Mouse (Mus musculus) cerebellum, postnatal 25 days (tissue): ENCODE measurements around the gene Trp53rka.

ENCODE experiments used
- DNase-seq, 2 experiments: peaks; one replicate each; pipeline ENCODE4 v3.0.0; 2021; ENCODE audit warnings: mixed read lengths in 2 of 2

The Trp53rka gene

DNA sequence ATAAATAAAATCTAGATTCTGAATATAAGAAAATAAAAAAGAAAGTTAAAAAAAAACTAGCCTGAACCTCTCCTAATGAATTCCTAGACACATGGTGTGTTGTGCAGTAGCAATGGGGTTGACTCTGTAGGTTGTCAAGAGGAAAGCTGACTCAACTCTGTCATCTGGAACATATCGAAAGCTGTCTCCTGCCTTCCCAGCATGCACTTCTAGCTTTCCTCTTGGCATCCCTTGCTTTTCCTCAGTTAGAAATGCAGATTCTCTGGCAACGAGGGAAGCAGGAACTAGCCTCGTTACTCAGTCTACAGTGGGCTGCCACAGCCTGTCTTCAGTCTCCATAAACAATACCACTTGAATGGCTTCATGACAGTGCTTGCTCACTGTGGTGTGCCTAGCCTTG is 7.3 kb downstream of the Trp53rka start:
- no peak for DNase-seq

DNA sequence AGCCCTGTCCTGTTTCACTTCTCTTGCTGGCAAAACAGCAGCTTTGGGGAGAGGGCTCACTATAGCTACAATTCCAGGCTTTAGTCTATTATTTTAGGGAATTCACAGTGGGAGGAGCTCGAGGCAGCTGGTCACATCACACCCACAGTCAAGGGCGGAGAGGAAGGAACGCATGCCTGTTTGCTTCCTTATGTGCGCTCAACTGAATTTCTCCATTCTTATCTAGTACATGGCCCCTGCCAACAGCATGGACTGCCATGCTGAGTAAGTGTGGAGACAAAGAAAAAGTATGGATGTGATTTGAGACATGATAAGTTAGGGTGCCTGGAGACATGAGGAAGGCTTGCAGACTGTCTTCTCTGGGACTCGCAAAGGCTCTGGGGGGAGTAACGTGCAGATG is 9.0 kb downstream of the Trp53rka start:
- DNase-seq, result no peak

DNA sequence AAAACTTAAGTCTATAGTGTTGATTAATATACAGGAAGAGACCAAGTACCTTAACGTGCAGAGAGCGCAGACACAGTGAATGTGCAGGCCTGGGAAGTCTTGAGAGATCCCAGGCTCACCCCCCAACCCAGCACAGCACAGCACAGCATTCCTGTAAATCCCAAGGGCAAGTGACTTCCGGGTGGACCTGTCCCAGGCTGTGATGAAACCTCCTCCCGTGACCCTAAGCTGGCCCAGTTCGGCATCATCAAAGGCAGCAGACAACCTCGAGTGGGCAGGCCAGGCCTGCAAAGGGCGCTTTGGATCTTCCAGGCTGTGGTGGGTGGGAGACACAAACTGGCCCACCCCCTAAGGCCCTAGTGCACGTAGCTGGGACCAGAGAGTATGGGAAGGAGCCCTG is 11.1 kb downstream of the Trp53rka start:
- DNase-seq, result no peak

DNA sequence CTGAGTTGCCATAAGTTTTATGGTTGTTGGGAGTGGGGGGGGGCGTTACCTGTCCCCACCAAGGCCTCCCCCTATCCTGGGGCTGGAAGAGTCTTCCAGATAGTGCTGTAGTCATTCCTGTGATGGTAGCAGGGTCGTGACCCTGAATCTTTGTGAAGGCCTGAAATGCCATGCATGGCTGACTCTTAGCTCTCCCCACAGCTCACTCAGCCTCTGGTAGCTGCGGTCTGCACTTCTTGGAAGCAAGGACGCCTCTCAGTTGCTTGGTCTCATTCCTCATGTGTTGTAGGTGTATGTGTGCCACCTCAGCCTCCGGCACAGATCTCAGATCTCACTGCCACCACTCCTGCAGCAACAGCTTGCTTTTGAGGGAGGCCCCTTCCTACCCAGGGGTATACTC is 17.3 kb downstream of the Trp53rka start:
- no peak for DNase-seq

DNA sequence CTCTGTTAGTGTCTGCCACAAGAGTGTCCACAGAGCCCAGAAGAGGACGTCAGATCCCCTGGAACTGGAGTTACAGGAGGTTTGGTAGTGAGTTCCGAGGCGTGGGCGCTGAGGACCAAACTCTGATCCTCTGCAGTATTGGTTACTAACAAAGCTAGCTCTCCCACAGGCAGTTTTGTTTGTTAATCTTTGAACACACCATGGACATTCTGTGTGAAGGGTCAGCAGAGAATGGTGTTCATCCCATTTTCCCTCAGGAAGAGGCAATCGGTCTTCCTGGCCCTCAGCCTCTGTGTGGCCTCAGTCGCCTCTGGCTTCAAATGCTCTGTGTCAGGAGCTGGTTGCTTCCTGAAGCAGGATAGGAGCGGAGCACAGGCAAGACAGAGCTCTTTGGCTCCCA is 17.7 kb downstream of the Trp53rka start:
- DNase-seq, result no peak

DNA sequence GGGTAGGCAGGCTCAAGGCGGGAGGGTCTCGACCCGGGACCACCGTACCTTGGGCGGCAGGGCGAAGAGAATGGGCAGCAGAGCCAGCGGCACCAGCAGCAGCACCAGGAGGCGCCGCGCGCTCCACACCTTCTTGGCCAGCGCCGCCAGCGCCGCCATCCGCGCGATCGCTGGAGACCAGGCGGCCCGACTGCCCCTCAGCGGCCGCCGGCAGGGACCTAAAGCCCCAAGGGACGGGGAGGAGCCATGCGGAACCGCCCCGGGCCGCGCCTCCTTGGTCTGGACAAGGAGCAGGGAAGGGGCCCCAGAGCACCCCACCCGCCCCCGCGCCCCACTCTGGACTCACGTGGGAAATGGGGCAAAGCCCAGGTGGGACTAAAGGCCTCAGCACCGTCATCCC is 20.1 kb downstream of the Trp53rka start, which contains the start of gene Slc13a3:
Gene Slc13a3 (minus strand): TSS at position 228 of the 400 bp plus-strand sequence.
- DNase-seq, result no peak

DNA sequence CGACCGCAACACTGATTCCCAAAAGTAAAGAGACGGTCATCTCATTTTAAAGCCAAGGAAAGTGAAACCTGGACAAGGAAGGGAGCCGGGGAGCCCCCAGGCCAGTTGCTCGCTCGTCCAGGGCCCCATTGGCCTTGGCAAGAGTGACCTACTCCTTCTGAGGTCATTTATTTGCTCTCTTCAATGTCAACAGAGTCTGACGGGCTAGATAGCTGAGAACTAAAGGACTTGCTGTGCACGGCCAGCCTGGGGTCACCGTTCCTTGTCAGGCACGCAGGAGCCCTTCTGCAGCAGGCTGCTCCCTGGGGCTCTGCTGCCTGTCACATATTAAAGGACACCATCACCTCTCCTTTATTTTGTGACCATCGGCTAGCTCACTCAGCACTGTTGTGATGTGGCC is 21.2 kb downstream of the Trp53rka start:
- no peak for DNase-seq

DNA sequence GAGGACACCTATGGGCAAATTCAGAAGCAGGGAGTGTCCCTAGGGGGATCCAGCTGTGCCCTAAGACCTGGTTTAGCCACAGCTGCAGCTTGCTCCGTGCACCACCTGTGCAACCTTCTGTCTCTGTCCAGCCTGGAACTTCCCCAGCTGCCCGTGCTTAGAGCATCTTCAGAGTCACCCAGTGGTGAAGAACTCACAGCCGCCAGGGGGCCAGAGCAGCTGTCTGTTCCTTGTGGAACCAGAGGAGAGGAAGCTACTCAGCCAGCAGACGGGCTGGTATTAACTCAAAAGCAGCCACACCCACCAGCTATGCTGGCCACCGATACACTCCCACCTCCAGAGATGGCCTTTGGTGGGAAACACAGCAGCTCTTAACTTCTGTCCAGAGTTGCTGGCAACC is 23.0 kb downstream of the Trp53rka start:
- DNase-seq, result no peak

DNA sequence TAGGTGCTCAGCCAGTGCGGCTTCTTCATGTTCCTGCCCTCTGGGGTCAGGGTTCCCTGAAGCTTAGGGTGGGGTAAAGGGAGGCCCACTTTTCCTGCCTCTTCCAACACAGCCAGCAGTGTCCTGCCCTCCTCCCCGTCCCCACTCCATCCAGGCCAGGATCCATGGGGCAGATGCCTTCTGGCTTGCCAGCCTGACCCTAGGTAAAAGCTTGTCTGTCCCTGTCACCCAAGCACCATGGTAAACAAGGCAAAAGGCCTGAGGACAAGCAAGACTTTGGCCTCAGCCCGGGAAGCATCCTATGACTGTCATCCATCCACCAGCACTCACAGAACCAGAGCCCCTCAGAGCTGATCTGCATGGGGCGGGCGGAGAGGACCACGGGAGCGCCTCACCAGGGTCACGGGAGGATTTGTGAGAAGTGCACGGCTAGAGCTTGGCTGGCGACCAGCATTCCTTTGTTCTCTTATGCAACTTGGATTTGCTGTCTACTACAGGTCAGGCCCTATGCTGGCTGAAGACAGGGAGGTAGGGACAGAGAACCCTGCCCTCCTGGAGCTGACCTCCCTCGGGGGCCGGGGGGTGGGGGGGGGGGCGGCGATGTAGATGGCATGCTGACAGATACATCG is 25.2 kb downstream of the Trp53rka start:
- no peak for DNase-seq

DNA sequence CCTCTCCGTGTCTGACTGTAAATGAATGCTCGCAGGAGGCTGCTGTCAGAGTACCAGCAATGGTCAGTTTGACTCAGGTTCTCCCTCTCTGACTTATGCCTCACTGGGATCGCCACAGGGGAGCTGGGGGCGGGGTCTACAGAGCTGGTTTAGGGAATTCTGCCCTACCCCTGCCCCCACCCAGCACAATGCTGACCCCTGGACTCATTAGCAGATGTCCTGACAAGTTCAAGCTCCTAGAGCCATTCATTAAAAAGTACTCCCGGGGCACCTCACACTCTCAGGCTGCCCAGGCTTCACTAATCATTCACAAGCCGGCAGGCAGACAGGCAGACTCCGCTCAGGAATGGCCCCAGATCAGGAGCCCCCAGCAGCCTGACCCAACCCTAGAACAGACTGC is 33.5 kb downstream of the Trp53rka start:
- DNase-seq, result no peak

DNA sequence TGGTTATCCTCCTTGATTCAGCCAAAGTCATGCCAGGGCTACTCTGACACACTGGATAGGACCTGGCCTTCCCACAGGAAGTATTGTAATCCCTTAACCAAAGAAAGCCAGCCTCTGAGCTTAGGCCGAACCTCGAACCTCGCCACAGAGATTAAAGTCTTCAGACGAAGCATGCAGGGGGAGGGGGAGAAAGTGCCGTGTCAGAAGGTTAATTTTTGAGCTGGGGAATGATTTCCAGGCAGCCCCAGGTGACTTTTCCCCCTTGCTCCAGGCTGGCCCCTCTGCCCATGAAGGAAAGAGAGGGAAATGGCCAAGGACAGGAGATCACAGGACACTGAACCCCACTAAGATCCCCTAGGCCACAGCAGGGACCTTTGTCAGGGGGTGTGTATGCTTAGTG is 34.9 kb downstream of the Trp53rka start:
- DNase-seq, result no peak

DNA sequence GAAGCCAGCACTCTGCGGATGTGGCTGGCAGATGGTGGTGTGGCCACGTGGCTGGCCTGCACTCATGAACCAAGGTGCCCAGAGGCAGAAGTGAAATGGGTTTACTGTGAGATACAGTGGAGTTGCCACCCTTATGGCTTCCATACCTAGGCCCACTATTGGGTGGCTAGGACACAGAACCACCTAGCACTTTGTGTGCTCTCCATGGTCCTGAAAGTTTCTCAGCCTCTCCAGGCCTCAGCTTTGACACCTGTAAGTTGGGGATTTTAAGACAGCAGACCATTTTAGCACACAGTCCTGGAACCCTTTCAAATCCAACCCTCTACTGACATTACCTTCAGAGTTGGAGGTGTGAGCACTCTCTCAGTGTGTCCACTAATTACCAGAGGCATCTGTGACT is 36.4 kb downstream of the Trp53rka start:
- DNase-seq, result no peak

DNA sequence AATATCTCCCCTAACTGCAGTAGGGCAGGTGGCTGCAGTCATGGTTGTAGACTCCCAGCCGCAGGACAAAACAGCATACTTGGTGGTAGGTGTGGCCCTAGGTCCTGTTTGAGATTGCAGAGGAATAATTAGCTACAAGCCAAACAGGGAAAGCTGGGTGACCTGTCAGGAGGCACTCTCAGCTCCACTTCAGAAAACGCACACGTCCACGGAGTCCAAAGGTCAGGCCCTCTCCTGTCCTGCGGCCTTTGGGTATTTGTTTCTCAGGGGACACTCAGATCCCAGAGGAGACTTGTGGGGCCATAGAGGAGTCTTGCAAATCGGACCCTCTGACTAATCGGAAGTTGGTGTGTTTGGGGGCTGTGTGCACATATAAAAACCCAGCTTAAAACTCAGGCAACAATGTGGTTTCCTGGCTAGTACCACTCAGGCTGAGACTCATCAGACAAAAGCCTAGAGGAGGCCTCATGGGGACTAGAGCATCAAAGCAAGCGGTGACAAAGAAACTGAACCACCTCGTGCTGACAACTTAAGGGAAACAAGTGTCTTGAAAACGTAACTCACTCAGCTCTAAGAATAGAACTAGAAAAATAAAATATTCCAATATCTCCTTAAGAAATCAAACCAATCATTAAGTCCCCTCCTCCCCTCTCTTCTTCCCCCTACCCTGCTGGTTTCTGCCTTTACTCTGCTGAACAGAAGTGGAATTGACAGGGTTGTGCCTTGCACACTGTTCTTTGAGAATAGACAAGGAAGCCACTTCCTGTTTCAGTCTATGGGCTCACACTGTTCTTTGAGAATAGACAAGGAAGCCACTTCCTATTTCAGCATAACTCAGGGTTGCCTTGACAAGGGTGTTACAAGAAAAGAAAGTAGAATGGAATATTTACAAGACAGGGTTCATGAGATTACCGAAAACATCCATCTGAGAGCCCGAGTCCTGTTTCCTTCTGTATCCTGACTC is 40.1 kb downstream of the Trp53rka start:
- DNase-seq, result no peak

DNA sequence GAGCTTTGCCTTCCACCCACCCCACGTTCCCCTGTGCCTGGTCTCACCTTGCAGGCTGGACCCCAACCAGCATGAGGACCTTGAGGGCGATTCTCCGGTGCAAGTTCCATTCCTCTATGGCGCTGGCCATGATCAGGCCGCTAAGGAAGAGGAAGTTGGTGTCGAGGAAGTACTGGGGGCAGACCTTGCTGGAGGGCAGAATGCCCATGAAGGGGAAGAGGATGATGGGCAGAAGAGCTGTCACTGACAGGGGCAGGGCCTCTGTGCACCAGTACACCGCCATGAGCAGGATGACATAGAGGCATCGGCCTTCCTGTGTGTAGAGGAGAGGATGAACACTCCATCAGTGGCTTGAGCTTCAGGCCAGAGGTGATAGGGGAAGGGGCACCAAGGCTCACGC is 44.6 kb downstream of the Trp53rka start:
- no peak for DNase-seq

DNA sequence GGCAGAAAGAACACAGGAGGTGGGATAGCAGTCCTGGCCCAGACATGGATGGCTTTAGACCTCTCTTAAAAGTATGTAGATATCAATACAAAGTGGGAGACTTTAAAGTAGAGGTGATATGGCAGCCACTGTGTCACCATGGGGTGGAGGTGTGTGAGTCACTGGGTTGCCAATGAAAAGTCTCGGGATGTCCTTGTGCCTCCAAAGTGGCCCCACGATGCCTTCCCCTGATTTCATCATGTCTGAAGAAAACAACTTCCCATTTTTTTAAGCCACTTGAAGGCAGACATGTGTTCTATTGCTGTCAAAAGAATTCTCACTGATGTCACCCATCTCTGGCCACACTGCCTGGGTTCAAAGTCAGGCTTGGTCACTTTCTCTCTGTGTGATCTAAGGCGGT is 48.3 kb downstream of the Trp53rka start:
- no peak for DNase-seq

DNA sequence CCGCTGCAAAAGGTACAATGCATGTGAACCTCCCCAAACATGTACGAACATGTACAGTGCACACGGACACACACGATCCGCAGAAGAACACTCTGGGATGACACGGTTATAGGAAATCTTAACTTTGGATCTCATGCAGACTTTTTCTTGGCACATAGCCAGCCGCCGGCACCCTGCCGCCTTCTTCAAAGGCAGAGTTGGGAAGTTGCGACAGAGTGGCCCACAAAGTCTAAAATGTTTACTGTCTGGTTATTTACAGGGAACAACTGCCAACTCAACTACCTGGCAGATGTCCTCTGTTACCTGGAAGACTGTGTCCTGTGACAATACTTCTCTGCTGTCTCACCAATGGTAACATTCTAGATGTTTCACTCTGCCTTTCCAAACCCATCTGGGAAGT is 50.1 kb downstream of the Trp53rka start:
- DNase-seq, result peak in 1 of 2 experiments; percentile 21

DNA sequence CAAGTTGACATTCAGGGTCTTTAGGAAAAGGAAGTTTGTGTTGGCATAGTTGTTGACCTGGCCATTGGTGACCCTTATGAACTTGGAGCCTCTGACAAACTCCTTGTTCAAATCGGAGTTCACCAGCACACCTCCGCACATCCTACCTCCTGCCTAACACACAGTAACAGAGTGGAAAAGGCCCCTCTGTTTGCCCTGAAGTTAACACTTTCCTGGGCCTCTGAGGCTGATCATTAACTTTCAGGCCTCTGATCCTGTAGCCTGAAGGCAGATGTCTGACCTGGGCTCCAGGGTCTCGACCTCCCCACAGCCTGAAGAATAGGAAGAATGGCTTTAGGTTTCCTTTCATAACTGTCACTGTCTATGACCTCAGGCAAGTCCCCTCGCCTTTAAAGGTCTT is 51.5 kb downstream of the Trp53rka start:
- no peak for DNase-seq
